Mouse (Mus musculus) bone marrow, adult 2 months (tissue): ENCODE results near the gene Cpox.

ENCODE experiments used
- CTCF ChIP-seq: fragments of 200-500 bp; IDR thresholded peaks from 2 replicates; pipeline ENCODE4 v1.5.1; 2011; ENCODE audit warnings: low read length, control low read depth; ENCODE audit not compliant: control insufficient read depth, insufficient read depth
- POLR2A ChIP-seq: fragments of 200-500 bp; IDR thresholded peaks from 2 replicates; pipeline ENCODE4 v1.6.1; 2011; ENCODE audit warnings: low read depth, mild to moderate bottlenecking, control low read depth, low read length, borderline replicate concordance; ENCODE audit not compliant: control insufficient read depth

- no peak for TF ChIP-seq CTCF
- no peak for TF ChIP-seq POLR2A
Measured at GRCm38 (mm10) chr16:58740751-58741150, 70.7 kb downstream of the Cpox start.
